Mouse (Mus musculus) midbrain, embryonic 14.5 days (tissue): ENCODE results near the gene Srxn1. TPM values are rescaled to one million over a fixed set of nuclear protein-coding genes. Genes with fewer than 3 reads are reported as not detected.
A peak's percentile ranks its signal among the peaks of the same experiment; 100 is the strongest.

ENCODE experiments used
- ATAC-seq: fragments of 200-750 bp; cut with Nextera tagmentation; 2 replicates; pipeline ENCODE4 v1.8.0; 2017; ENCODE audit warnings: moderate number of reproducible peaks, moderate library complexity; ENCODE audit not compliant: low FRiP score, low TSS enrichment
- DNase-seq: peaks from one replicate; pipeline ENCODE4 v3.0.0-alpha.2; 2015
- H3K27ac ChIP-seq: fragments of 300-500 bp; sonication (generic); replicated peaks from 2 replicates; pipeline ENCODE4 v1.5.1; 2014; ENCODE audit warnings: mild to moderate bottlenecking, low read depth, low read length, moderate library complexity
- H3K27me3 ChIP-seq: fragments of 300-500 bp; sonication (generic); 2 replicates; pipeline ENCODE4 v1.6.1; 2014; ENCODE audit warnings: low read length, control low read depth, mixed read lengths; ENCODE audit not compliant: control insufficient read depth, insufficient read depth
- H3K36me3 ChIP-seq: fragments of 300-500 bp; sonication (generic); 2 replicates; pipeline ENCODE4 v1.6.1; 2014; ENCODE audit warnings: low read length, control low read depth; ENCODE audit not compliant: control insufficient read depth, insufficient read depth
- H3K4me1 ChIP-seq: fragments of 300-500 bp; sonication (generic); 2 replicates; pipeline ENCODE4 v1.6.1; 2014; ENCODE audit warnings: mild to moderate bottlenecking, antibody characterized with exemption, low read length, control low read depth; ENCODE audit not compliant: control insufficient read depth, insufficient read depth
- H3K4me2 ChIP-seq: fragments of 300-500 bp; sonication (generic); 2 replicates; pipeline ENCODE4 v1.6.1; 2014; ENCODE audit warnings: mild to moderate bottlenecking, low read length, moderate library complexity
- H3K4me3 ChIP-seq: fragments of 300-500 bp; sonication (generic); replicated peaks from 2 replicates; pipeline ENCODE4 v1.5.1; 2014; ENCODE audit warnings: low read depth, low read length
- H3K9ac ChIP-seq: fragments of 300-500 bp; sonication (generic); replicated peaks from 2 replicates; pipeline ENCODE4 v1.6.1; 2014; ENCODE audit warnings: mild to moderate bottlenecking, low read length, moderate library complexity
- H3K9me3 ChIP-seq: fragments of 300-500 bp; sonication (generic); 2 replicates; pipeline ENCODE4 v1.6.1; 2016; ENCODE audit warnings: low read length, control low read depth, mixed read lengths; ENCODE audit not compliant: control insufficient read depth
- WGBS: fragments of 180-500 bp; shearing (Covaris S2); extraction: QIAGEN DNeasy Blood & Tissue Kit; methylation state at CpG from one replicate; pipeline ENCODE4 v1.1.7; 2014; 5-methylcytosine and 5-hydroxymethylcytosine counted together
- polyA plus RNA-seq: library from polyadenylated mRNA; unstranded; fragments of >200 nt; fragmentation: Nextera tagmentation; extraction: Ambion mirVana; gene quantifications from 2 replicates; pipeline ENCODE4 v1.2.1, GENCODE M21; 2014

Srxn1 gene
- polyA plus RNA-seq, 1 experiment from 2014 or later: 17.4 TPM

DNA sequence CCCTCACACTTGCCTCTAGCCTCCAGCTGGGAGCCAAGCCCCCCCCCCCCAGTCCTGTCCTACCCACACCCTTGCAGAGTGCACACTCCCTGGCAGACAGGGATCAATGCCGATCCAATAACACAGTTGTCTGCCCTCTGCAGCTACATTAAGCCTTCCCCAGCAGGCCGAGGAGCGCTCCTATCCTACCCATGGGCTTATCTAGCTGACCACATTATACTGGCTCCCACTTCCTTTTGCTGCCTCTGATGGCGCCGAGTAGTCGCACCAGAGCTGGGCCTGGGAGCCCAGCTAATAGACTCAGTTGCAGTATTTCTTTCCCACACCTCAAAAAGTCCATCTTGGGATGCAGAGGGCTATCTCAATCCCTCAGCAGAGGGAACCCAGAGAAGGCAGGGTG, 19.9 kb upstream of the Srxn1 start:
- WGBS: 65% methylated on average over 6 of the region's 6 CpGs
- H3K27me3 ChIP-seq: no peaks in the 10 kb centered on the region
- H3K4me2 ChIP-seq: peak overlapping the region; percentile 76
- H3K9ac ChIP-seq: 0 out of 2 replicates have a peak overlapping the region, but pooled peaks have one; percentile 21
- peaks cover 32% of the 10 kb centered on the region for H3K4me1 ChIP-seq
- no peak for ATAC-seq
- peak overlapping the region; percentile 22; the same call in 1 of the 2 replicates for H3K27ac ChIP-seq
- peaks cover 38% of the 10 kb centered on the region for H3K36me3 ChIP-seq
- H3K9me3 ChIP-seq: no peaks in the 10 kb centered on the region
- peak overlapping the region; percentile 92 for H3K4me3 ChIP-seq
- DNase-seq: no peak

DNA sequence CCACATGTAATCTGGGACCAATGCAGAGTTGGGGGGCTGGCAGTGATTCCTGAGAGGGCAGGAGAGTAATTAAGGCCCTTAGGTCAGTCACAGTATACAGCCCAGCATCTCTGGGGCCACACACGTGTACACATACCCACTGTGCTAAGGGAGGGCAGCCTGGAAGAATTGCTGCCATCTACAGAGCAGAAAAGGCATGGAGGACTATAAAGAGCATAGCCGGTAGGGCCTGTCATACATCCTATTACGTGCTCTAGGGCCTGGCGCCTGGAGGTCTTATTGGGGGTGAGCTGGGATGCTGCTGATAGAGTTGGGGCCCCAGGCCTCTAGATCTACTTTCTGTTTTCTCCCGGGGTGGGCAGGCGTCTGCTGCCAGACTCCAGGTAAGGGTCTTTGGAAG, 18.9 kb upstream of the Srxn1 start:
- peaks cover 40% of the 10 kb centered on the region for H3K4me1 ChIP-seq
- H3K9me3 ChIP-seq: no peaks in the 10 kb centered on the region
- ATAC-seq (no peak), DNase-seq (peak; percentile 31)
- no peaks in the 10 kb centered on the region for H3K27me3 ChIP-seq
- peak overlapping the region; percentile 60; the same call in 1 of the 2 replicates for H3K27ac ChIP-seq
- H3K4me3 ChIP-seq: peak overlapping the region; percentile 92; the same call in 1 of the 2 replicates
- 50% methylated on average over 6 of the region's 6 CpGs for WGBS
- H3K9ac ChIP-seq: peak overlapping the region; percentile 34; the same call in 1 of the 2 replicates
- peak overlapping the region; percentile 76 for H3K4me2 ChIP-seq
- peaks cover 41% of the 10 kb centered on the region for H3K36me3 ChIP-seq

DNA sequence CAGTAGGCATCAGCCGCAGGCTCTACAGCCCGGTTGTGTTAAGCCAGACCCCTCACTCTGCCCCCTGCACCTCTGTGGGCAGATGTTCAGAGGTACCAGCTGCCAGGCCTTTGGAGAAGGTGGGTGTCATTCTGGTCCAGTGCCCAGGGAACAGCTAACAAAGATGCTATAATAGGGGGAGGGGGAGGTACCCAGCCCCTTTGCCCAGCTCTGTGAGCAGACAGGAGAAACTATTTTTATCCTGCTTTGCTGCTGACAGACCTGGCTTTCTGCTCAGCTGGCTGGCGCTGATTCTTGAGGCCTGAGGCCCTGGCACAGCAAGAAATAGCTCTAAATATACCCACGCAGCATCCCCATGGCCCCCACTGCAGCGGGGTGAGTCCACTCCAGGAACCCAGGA, 18.2 kb upstream of the Srxn1 start:
- Histone ChIP-seq H3K27ac (peak overlapping the region; percentile 60; the same call in 1 of the 2 replicates), H3K27me3 (no peaks in the 10 kb centered on the region), H3K4me1 (peaks cover 42% of the 10 kb centered on the region), H3K9me3 (no peaks in the 10 kb centered on the region), H3K9ac (peak overlapping the region; percentile 34; the same call in 1 of the 2 replicates), H3K4me2 (peak overlapping the region; percentile 76), H3K36me3 (peaks cover 44% of the 10 kb centered on the region), H3K4me3 (peak overlapping the region; percentile 92; the same call in 1 of the 2 replicates)
- ATAC-seq: no peak
- no peak for DNase-seq
- 68% methylated on average over 5 of the region's 5 CpGs for WGBS

DNA sequence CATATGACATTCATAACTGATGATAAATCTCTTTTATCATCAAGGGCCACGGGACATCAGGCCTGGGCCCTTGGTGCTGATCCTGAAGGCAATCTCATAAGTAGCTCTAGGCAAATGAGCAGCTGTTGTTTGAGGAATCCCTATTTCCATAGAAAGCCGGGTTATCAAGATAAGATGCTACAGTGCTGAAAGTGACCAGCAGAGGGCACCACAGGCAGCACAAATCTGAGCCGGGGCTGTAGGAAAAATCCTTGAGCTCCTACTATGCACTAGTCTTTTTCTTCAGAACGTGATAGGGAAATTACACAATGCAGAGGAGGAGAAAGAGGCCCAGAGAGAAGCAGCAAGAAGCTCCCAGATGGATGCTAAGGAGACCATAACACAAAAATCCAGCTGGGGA, 16.2 kb upstream of the Srxn1 start:
- DNase-seq (peak; percentile 81), ATAC-seq (no peak)
- Histone ChIP-seq H3K27me3 (no peaks in the 10 kb centered on the region), H3K9me3 (no peaks in the 10 kb centered on the region), H3K36me3 (peaks cover 54% of the 10 kb centered on the region), H3K4me3 (no peak overlapping the region), H3K9ac (no peak overlapping the region), H3K4me1 (peaks cover 50% of the 10 kb centered on the region), H3K27ac (no peak overlapping the region), H3K4me2 (no peak overlapping the region)
- WGBS: 7% methylated on average over 4 of the region's 4 CpGs

DNA sequence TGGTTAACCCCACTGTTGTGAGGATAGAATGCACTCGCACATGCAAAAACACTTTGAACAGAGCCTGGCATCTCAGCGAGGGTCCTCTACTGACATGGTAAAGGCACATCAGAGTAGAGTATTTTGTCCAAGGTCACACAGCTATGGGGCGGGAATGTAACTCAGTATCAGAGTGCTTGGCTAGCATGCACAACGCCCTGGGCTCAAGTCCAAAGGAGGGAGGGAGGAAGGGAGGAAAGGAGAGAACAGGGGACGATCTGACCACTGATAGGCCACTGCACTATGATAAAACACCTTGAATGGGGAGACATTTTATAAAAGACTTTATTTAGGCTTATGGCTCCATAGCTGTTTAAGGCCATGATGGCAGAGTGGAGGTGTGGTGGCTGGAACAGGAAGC, 15.7 kb upstream of the Srxn1 start:
- no peak overlapping the region for H3K4me3 ChIP-seq
- no peaks in the 10 kb centered on the region for H3K9me3 ChIP-seq
- no peaks in the 10 kb centered on the region for H3K27me3 ChIP-seq
- no peak overlapping the region for H3K4me2 ChIP-seq
- whole genome bisulfite sequencing: 86% methylated on average over 5 of the region's 5 CpGs
- H3K27ac ChIP-seq: no peak overlapping the region
- H3K36me3 ChIP-seq: peaks cover 59% of the 10 kb centered on the region
- H3K9ac ChIP-seq: no peak overlapping the region
- DNase-seq (no peak), ATAC-seq (no peak)
- H3K4me1 ChIP-seq: peaks cover 48% of the 10 kb centered on the region

DNA sequence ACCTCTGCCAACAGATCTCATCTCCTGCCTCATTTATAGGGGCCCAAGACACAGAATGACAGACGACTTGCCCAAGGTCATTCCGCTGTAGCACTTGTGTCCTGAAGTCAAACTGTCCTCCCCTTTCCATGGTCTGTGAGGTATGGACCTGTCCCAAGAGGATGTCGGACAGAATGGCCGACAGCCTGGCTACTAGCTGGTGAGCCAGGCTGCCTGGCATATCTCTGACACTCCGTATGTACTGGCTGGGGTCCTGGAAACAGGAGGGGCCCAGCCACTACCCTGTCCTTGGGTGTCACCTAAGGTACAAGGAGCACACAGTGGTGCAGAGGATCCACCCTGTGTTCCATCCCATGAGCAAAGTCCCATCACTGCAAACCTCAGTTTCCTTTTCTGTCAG, 14.8 kb upstream of the Srxn1 start:
- Histone ChIP-seq H3K4me3 (no peak overlapping the region), H3K9ac (no peak overlapping the region), H3K36me3 (peaks cover 58% of the 10 kb centered on the region), H3K4me1 (peaks cover 46% of the 10 kb centered on the region), H3K27ac (no peak overlapping the region), H3K27me3 (no peaks in the 10 kb centered on the region), H3K4me2 (no peak overlapping the region), H3K9me3 (no peaks in the 10 kb centered on the region)
- 86% methylated on average over 5 of the region's 5 CpGs for WGBS
- DNase-seq: no peak
- no peak for ATAC-seq

- Histone ChIP-seq H3K27me3 (no peaks in the 10 kb centered on the region), H3K9ac (no peak overlapping the region), H3K27ac (0 out of 2 replicates have a peak overlapping the region, but pooled peaks have one; percentile 26), H3K4me3 (no peak overlapping the region), H3K4me1 (peaks cover 36% of the 10 kb centered on the region), H3K9me3 (no peaks in the 10 kb centered on the region), H3K36me3 (peaks cover 52% of the 10 kb centered on the region), H3K4me2 (peak overlapping the region; percentile 21; the same call in 1 of the 2 replicates)
- 24% methylated on average over 12 of the region's 12 CpGs for WGBS
- DNase-seq (peak; percentile 37), ATAC-seq (no peak)
Measured at GRCm38 (mm10) chr2:152091342-152092056, 13.8 kb upstream of the Srxn1 start.

- Histone ChIP-seq H3K4me2 (peak overlapping the region; percentile 43), H3K4me1 (peaks cover 31% of the 10 kb centered on the region), H3K27ac (peak overlapping the region; percentile 46), H3K4me3 (0 out of 2 replicates have a peak overlapping the region, but pooled peaks have one; percentile 18), H3K9ac (no peak overlapping the region; the same call in 1 of the 2 replicates), H3K36me3 (peaks cover 42% of the 10 kb centered on the region), H3K27me3 (no peaks in the 10 kb centered on the region), H3K9me3 (no peaks in the 10 kb centered on the region)
- ATAC-seq (peak; percentile 9; the same call in 1 of the 2 replicates), DNase-seq (peak; percentile 60)
- 2% methylated on average over 44 of the region's 45 CpGs for WGBS
Measured at GRCm38 (mm10) chr2:152092927-152093326, 12.4 kb upstream of the Srxn1 start.
